Mouse (Mus musculus) thymus, adult 2 months (tissue): ENCODE results near the gene Slc2a12.

Experiments
- CTCF ChIP-seq: fragments of 200-500 bp; IDR thresholded peaks from 2 replicates; pipeline ENCODE4 v1.5.1; 2012; ENCODE audit warnings: mild to moderate bottlenecking, control low read depth, low read length, moderate library complexity, borderline replicate concordance; ENCODE audit not compliant: control insufficient read depth, poor library complexity, insufficient read depth; ENCODE audit errors: extremely low read depth
- POLR2A ChIP-seq: fragments of 200-500 bp; IDR thresholded peaks from 2 replicates; pipeline ENCODE4 v1.6.1; 2012; ENCODE audit warnings: mild to moderate bottlenecking, low read length, control low read depth, moderate library complexity; ENCODE audit not compliant: control insufficient read depth, poor library complexity, insufficient read depth; ENCODE audit errors: extremely low read depth

DNA sequence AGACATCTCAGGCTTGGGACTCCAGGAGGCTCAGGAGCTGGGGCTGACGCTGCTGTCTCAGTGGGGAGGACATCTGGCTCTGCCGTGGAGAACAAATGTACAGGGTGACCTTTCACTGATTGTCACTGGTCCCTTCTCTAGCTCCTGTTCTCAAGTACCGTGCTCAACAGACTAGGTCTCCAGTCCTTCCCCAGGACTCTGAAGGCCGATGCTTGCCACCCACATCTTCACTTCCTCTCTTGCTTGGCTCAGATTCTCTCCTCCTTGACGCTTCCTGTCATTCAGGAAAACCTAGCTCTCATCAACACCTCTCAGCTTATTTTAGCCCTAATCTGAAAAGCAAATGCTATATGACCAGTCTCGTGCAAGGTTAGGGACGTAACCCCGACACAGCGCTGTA lies 56.0 kb downstream of the Slc2a12 start:
- TF ChIP-seq CTCF, result no peak
- TF ChIP-seq POLR2A, result no peak
